Mouse (Mus musculus): ENCODE measurements around the gene Car5a. TPM values are rescaled to one million over a fixed set of nuclear protein-coding genes. Genes with fewer than 3 reads are reported as not detected.

The Car5a gene
- polyA plus RNA-seq, 1 experiment from 2014 or later = 0.12 TPM

DNA sequence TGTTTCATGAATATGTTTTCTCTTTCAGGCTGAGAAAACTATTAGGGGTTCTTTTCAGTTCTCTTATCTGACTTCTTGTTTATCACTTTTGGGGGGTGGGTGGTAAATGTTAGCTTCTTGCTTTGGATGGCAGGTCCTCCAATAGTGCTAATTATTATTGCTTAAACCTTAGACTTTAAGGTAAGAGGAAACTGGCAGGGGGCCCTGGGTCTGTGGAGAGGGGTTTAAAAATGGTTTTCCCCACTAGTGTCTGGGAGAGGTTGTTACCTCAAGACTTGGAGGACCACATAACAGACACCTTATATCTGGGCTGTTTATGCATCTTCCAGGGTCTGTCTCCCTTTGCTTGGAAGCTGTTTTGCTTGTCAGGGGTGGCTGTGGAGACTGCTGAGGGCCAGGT lies 7.4 kb upstream of the Car5a start:
- DNase-seq (ENCODE audit: low spot score) = no peak
- peak overlapping the region; percentile 96; the same call in 1 of the 2 replicates for H3K4me3 ChIP-seq (replicated peaks; ENCODE audit: low read depth, low read length)
- H3K4me1 ChIP-seq (replicated peaks; ENCODE audit: insufficient read depth, low read length) = peaks cover 29% of the 10 kb centered on the region

DNA sequence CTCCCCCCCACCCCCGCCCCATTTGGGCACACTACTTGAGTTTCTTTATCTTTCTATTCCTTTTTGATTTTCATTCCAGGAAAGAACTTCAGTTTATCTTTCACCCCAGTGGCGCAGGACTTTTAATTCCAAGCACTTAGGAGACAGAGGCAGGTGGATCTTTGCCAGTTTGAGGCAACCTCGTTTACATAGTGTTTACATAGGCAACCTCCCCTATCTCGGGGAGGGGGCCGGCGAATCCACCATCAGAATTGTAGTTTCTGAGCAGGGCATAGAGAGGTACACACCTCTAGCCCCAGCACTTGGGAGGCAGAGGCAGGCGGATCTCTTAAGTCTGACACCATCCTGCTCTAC lies 6.9 kb upstream of the Car5a start:
- peak overlapping the region; percentile 99 for H3K27ac ChIP-seq

More for the DNA sequence above, 7.4 kb upstream of the Car5a start:
- no peak for ATAC-seq (replicated peaks; ENCODE audit: low FRiP score, low read depth)
- 0 out of 2 replicates have a peak, but pooled peaks cover 7% of the 10 kb centered on the region for H3K36me3 ChIP-seq (ENCODE audit: insufficient read depth, low read length)
- H3K27me3 ChIP-seq (ENCODE audit: insufficient read depth, low read length) = no peaks in the 10 kb centered on the region
- no peak for TF ChIP-seq CTCF (IDR thresholded peaks at IDR 0.05; ENCODE audit: low read depth)
- H3K4me2 ChIP-seq (ENCODE audit: low read length) = peak overlapping the region; percentile 63
- peak overlapping the region; percentile 4; the same call in 1 of the 2 replicates for H3K9ac ChIP-seq (ENCODE audit: low read depth, low read length)
- H3K27ac ChIP-seq = peak overlapping the region; percentile 5; the same call in 1 of the 2 replicates
- H3K9me3 ChIP-seq (replicated peaks; ENCODE audit: low read length) = no peaks in the 10 kb centered on the region

DNA sequence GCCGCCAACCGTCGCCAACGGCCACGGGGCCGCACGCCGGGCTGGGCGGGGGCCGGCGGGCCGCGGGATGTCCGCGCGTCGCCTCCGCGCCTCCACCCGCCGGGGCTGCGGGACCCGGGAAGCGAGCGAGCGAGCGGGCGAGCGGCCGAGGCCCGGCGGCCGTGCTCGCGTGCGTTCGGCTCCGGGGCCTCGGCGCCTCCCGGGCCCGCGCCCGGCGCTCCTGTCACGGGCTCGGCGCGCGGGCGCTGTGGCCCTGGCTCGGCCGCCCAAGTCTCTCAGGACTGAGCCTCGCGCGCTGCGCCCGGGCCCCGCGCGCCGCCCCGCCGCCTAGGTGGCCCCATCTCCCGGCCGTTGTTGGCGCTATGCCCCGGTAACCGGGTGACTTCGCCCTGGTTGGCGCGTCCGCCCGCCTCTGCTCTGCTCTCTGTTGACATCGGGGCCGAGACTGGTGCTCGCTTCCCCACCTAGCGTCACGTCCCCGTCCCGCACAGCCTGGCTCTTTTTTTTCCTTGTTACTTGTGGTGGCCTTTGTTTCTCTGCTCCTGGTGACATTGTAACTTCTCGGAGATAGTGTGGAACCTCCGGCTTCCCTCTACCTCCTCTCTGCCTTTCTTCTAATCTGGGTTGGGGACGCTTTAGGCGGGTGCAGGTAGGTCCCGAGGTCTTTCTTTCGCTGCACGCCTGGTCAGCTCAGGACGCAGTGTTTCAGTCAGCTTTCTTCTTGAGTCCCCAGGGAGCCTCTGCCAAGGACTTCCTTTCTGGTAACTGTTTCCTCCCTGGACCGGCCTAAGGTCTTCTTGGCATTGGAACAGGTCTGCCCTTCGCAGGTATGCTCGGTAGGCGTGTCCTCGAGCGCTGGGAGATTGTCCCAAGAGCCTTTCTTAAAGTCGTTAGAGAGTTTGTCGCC lies 6.3 kb upstream of the Car5a start:
- H3K4me3 ChIP-seq (replicated peaks; ENCODE audit: low read depth, low read length) = peak overlapping the region; percentile 96
- ATAC-seq (replicated peaks; ENCODE audit: low FRiP score, low read depth) (peak; percentile 1; the same call in 1 of the 2 replicates), DNase-seq (ENCODE audit: low spot score) (peak; percentile 67)
- TF ChIP-seq CTCF (IDR thresholded peaks at IDR 0.05; ENCODE audit: low read depth) = peak; percentile 33; the same call in 1 of the 2 replicates
- H3K9ac ChIP-seq (ENCODE audit: low read depth, low read length) = peak overlapping the region; percentile 100
- H3K27me3 ChIP-seq (ENCODE audit: insufficient read depth, low read length) = no peaks in the 10 kb centered on the region
- H3K4me1 ChIP-seq (replicated peaks; ENCODE audit: insufficient read depth, low read length) = peaks cover 30% of the 10 kb centered on the region
- no peaks in the 10 kb centered on the region for H3K9me3 ChIP-seq (replicated peaks; ENCODE audit: low read length)
- 0 out of 2 replicates have a peak, but pooled peaks cover 7% of the 10 kb centered on the region for H3K36me3 ChIP-seq (ENCODE audit: insufficient read depth, low read length)
- WGBS = under 1% methylated on average over 57 of the region's 97 CpGs
- peak overlapping the region; percentile 99 for H3K27ac ChIP-seq
- peak overlapping the region; percentile 63 for H3K4me2 ChIP-seq (ENCODE audit: low read length)

More for the DNA sequence above, 6.9 kb upstream of the Car5a start:
- peak overlapping the region; percentile 100; the same call in 1 of the 2 replicates for H3K9ac ChIP-seq (ENCODE audit: low read depth, low read length)
- 24% methylated on average over 7 of the region's 7 CpGs for WGBS
- peak overlapping the region; percentile 63 for H3K4me2 ChIP-seq (ENCODE audit: low read length)
- no peaks in the 10 kb centered on the region for H3K9me3 ChIP-seq (replicated peaks; ENCODE audit: low read length)
- H3K36me3 ChIP-seq (ENCODE audit: insufficient read depth, low read length) = 0 out of 2 replicates have a peak, but pooled peaks cover 7% of the 10 kb centered on the region
- DNase-seq (ENCODE audit: low spot score) (no peak), ATAC-seq (replicated peaks; ENCODE audit: low FRiP score, low read depth) (no peak)
- H3K4me1 ChIP-seq (replicated peaks; ENCODE audit: insufficient read depth, low read length) = peaks cover 30% of the 10 kb centered on the region
- H3K27me3 ChIP-seq (ENCODE audit: insufficient read depth, low read length) = no peaks in the 10 kb centered on the region
- TF ChIP-seq CTCF (IDR thresholded peaks at IDR 0.05; ENCODE audit: low read depth) = no peak
- H3K4me3 ChIP-seq (replicated peaks; ENCODE audit: low read depth, low read length) = peak overlapping the region; percentile 96

DNA sequence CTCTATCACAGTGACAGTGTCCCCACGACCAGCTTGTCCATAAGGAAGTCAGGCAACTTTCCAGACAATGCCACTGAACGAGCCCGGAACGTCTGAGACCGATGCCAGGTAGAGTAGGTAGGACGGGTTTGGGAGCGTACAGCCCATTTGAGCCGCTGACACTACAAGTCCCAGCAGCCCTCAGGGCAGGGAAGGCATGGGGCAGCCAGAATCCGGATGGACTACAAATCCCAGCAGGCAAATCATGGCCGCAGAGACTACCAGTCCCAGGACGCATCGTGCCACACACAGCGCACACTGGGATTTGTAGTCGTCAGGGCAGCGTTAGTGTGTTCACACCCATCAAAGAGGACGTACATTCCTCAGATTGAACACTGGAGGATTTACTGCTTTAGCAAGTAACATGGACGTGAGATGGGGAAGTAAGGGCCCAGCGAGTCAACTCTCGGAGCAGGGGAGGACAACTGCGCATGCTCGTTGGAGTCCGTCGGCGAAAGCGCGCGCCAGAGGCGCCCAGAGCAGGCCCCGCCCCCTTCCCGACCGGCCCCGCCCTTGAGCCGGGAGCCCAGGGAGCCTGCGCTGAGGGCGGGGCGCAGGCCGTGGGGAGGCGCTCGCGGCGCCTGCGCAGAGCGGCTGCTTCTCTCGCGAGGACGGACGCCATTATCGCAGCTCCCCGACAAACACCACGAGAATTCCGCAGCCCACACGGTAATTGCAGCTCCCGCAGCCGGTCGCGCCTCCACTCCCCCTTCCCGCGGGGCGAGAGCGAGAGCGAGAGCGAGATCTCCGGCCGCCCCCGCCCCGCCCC lies 5.4 kb upstream of the Car5a start:
- ATAC-seq (replicated peaks; ENCODE audit: low FRiP score, low read depth) (peak; percentile 93), DNase-seq (ENCODE audit: low spot score) (peak; percentile 99)
- Histone ChIP-seq H3K4me2 (ENCODE audit: low read length) (peak overlapping the region; percentile 63), H3K27ac (peak overlapping the region; percentile 99), H3K27me3 (ENCODE audit: insufficient read depth, low read length) (no peaks in the 10 kb centered on the region), H3K4me1 (replicated peaks; ENCODE audit: insufficient read depth, low read length) (peaks cover 30% of the 10 kb centered on the region), H3K36me3 (ENCODE audit: insufficient read depth, low read length) (0 out of 2 replicates have a peak, but pooled peaks cover 7% of the 10 kb centered on the region), H3K9ac (ENCODE audit: low read depth, low read length) (peak overlapping the region; percentile 100), H3K4me3 (replicated peaks; ENCODE audit: low read depth, low read length) (peak overlapping the region; percentile 96), H3K9me3 (replicated peaks; ENCODE audit: low read length) (no peaks in the 10 kb centered on the region)
- WGBS = under 1% methylated on average over 62 of the region's 66 CpGs
- no peak for TF ChIP-seq CTCF (IDR thresholded peaks at IDR 0.05; ENCODE audit: low read depth)

GRCm38 (mm10) chr8:121949222-121949800 lies 4.6 kb upstream of the Car5a start, which contains the start of gene Banp:
Banp (plus strand) TSS chr8:121949750.
- H3K9ac ChIP-seq (ENCODE audit: low read depth, low read length) = peak within 1 kb of the TSS; percentile 100
- DNase-seq (ENCODE audit: low spot score) (no peak), ATAC-seq (replicated peaks; ENCODE audit: low FRiP score, low read depth) (no peak)
- 61% methylated on average over 6 of the region's 6 CpGs for WGBS
- peak within 1 kb of the TSS; percentile 96 for H3K4me3 ChIP-seq (replicated peaks; ENCODE audit: low read depth, low read length)
- H3K9me3 ChIP-seq (replicated peaks; ENCODE audit: low read length) = no peaks in the 10 kb centered on the region
- peak within 1 kb of the TSS; percentile 63 for H3K4me2 ChIP-seq (ENCODE audit: low read length)
- H3K36me3 ChIP-seq (ENCODE audit: insufficient read depth, low read length) = 0 out of 2 replicates have a peak, but pooled peaks cover 2% of the 10 kb centered on the region
- no peak for TF ChIP-seq CTCF (IDR thresholded peaks at IDR 0.05; ENCODE audit: low read depth)
- peak within 1 kb of the TSS; percentile 99 for H3K27ac ChIP-seq
- peaks cover 30% of the 10 kb centered on the region for H3K4me1 ChIP-seq (replicated peaks; ENCODE audit: insufficient read depth, low read length)
- no peaks in the 10 kb centered on the region for H3K27me3 ChIP-seq (ENCODE audit: insufficient read depth, low read length)

All from kidney, postnatal 0 days (tissue).